Mouse (Mus musculus): ENCODE measurements around the gene Antxr1. TPM values are rescaled to one million over a fixed set of nuclear protein-coding genes. Genes with fewer than 3 reads are reported as not detected.

The Antxr1 gene
- 10 to 100 TPM in 1 of 26 experiments, 1 to 10 TPM in 12, under 1 TPM in 13; 0.30 to 13.8 (median 0.98) TPM for total RNA-seq (2018; cell fraction: chromatin; rRNA removed)
- total RNA-seq (2018; cell fraction: cytosol; rRNA removed) = 1 to 10 TPM in 10 of 26 experiments, under 1 TPM in 16; 0.19 to 2.7 (median 0.73) TPM
- 1 to 10 TPM in 15 of 26 experiments, under 1 TPM in 11; 0.12 to 4.7 (median 1.3) TPM for total RNA-seq (2018; cell fraction: nucleus; rRNA removed)
- 0.20 to 0.55 TPM (median 0.40 TPM) in 3 replicates for polyA plus RNA-seq (2018)

- Histone ChIP-seq H3K4me3 (ENCODE audit: inconsistent target) (0 out of 2 replicates have a peak within 1 kb of the TSS, but pooled peaks have one; percentile 3), H3K36me3 (ENCODE audit: inconsistent target) (no peaks in the 10 kb centered on the region), H3K79me2 (ENCODE audit: inconsistent target) (no peaks in the 10 kb centered on the region), H3K27ac (no peak within 1 kb of the TSS)
- WGBS (ENCODE audit: missing documents) = 2% methylated on average over 51 of the region's 54 CpGs
Measured at GRCm38 (mm10) chr6:87335091-87335934, at the start of gene Antxr1. TSS of gene Antxr1 (minus strand) at chr6:87335821.

- 56% methylated on average over 6 of the region's 6 CpGs for whole genome bisulfite sequencing (ENCODE audit: missing documents)
- no peaks in the 10 kb centered on the region for H3K36me3 ChIP-seq (ENCODE audit: inconsistent target)
- H3K79me2 ChIP-seq (ENCODE audit: inconsistent target) = no peaks in the 10 kb centered on the region
- H3K4me3 ChIP-seq (ENCODE audit: inconsistent target) = no peak overlapping the region
- H3K27ac ChIP-seq = no peak overlapping the region
Measured at GRCm38 (mm10) chr6:87384761-87385160, 49.1 kb upstream of the Antxr1 start.

- no peak overlapping the region for H3K27ac ChIP-seq
- H3K79me2 ChIP-seq (ENCODE audit: inconsistent target) = no peaks in the 10 kb centered on the region
- no peaks in the 10 kb centered on the region for H3K36me3 ChIP-seq (ENCODE audit: inconsistent target)
- H3K4me3 ChIP-seq (ENCODE audit: inconsistent target) = no peak overlapping the region
- 19% methylated on average over 23 of the region's 24 CpGs for WGBS (ENCODE audit: missing documents)
Measured at GRCm38 (mm10) chr6:87383926-87384691, 48.5 kb upstream of the Antxr1 start.

- Histone ChIP-seq H3K4me3 (ENCODE audit: inconsistent target) (no peak within 1 kb of the TSS), H3K27ac (no peak within 1 kb of the TSS), H3K79me2 (ENCODE audit: inconsistent target) (no peaks in the 10 kb centered on the region), H3K36me3 (ENCODE audit: inconsistent target) (no peaks in the 10 kb centered on the region)
- 92% methylated on average over 9 of the region's 9 CpGs for WGBS (ENCODE audit: missing documents)
Measured at GRCm38 (mm10) chr6:87373057-87373456, 37.4 kb upstream of the Antxr1 start, which contains the start of gene Gkn2. TSS of gene Gkn2 (plus strand) at chr6:87373357.

- no peaks in the 10 kb centered on the region for H3K79me2 ChIP-seq (ENCODE audit: inconsistent target)
- WGBS (ENCODE audit: missing documents) = 85% methylated on average over 5 of the region's 5 CpGs
- H3K36me3 ChIP-seq (ENCODE audit: inconsistent target) = no peaks in the 10 kb centered on the region
- no peak overlapping the region for H3K27ac ChIP-seq
- no peak overlapping the region for H3K4me3 ChIP-seq (ENCODE audit: inconsistent target)
Measured at GRCm38 (mm10) chr6:87369223-87369622, 33.6 kb upstream of the Antxr1 start.

GRCm38 (mm10) chr6:87354441-87354840 lies 18.8 kb upstream of the Antxr1 start:
- WGBS (ENCODE audit: missing documents) = 96% methylated on average over 5 of the region's 5 CpGs
- H3K27ac ChIP-seq = no peak overlapping the region
- H3K36me3 ChIP-seq (ENCODE audit: inconsistent target) = no peaks in the 10 kb centered on the region
- H3K79me2 ChIP-seq (ENCODE audit: inconsistent target) = no peaks in the 10 kb centered on the region
- no peak overlapping the region for H3K4me3 ChIP-seq (ENCODE audit: inconsistent target)

- 88% methylated on average over 8 of the region's 8 CpGs for WGBS (ENCODE audit: missing documents)
- no peaks in the 10 kb centered on the region for H3K36me3 ChIP-seq (ENCODE audit: inconsistent target)
- no peak within 1 kb of the TSS for H3K27ac ChIP-seq
- no peak within 1 kb of the TSS for H3K4me3 ChIP-seq (ENCODE audit: inconsistent target)
- H3K79me2 ChIP-seq (ENCODE audit: inconsistent target) = no peaks in the 10 kb centered on the region
Measured at GRCm38 (mm10) chr6:87350829-87351228, 15.2 kb upstream of the Antxr1 start, which contains the start of gene Gkn1. TSS of gene Gkn1 (minus strand) at chr6:87350942.

GRCm38 (mm10) chr6:87335935-87336295 lies 294 bp upstream of the Antxr1 start:
- no peak overlapping the region for H3K27ac ChIP-seq
- H3K4me3 ChIP-seq (ENCODE audit: inconsistent target) = no peak overlapping the region
- H3K36me3 ChIP-seq (ENCODE audit: inconsistent target) = no peaks in the 10 kb centered on the region
- WGBS (ENCODE audit: missing documents) = 31% methylated on average over 6 of the region's 6 CpGs
- no peaks in the 10 kb centered on the region for H3K79me2 ChIP-seq (ENCODE audit: inconsistent target)

GRCm38 (mm10) chr6:87334361-87335090 lies 1.1 kb downstream of the Antxr1 start:
- Histone ChIP-seq H3K4me3 (ENCODE audit: inconsistent target) (no peak overlapping the region), H3K36me3 (ENCODE audit: inconsistent target) (no peaks in the 10 kb centered on the region), H3K79me2 (ENCODE audit: inconsistent target) (no peaks in the 10 kb centered on the region), H3K27ac (no peak overlapping the region)
- WGBS (ENCODE audit: missing documents) = 47% methylated on average over 11 of the region's 11 CpGs

GRCm38 (mm10) chr6:87332380-87332779 lies 3.2 kb downstream of the Antxr1 start:
- H3K36me3 ChIP-seq (ENCODE audit: inconsistent target) = no peaks in the 10 kb centered on the region
- H3K79me2 ChIP-seq (ENCODE audit: inconsistent target) = no peaks in the 10 kb centered on the region
- WGBS (ENCODE audit: missing documents) = 100% methylated on average over 1 of the region's 2 CpGs
- H3K4me3 ChIP-seq (ENCODE audit: inconsistent target) = no peak overlapping the region
- H3K27ac ChIP-seq = no peak overlapping the region

GRCm38 (mm10) chr6:87328265-87329173 lies 7.1 kb downstream of the Antxr1 start:
- no peak overlapping the region for H3K27ac ChIP-seq
- 78% methylated on average over 22 of the region's 22 CpGs for WGBS (ENCODE audit: missing documents)

GRCm38 (mm10) chr6:87326932-87327331 lies 8.7 kb downstream of the Antxr1 start:
- no peaks in the 10 kb centered on the region for H3K36me3 ChIP-seq (ENCODE audit: inconsistent target)
- WGBS (ENCODE audit: missing documents) = 89% methylated on average over 2 of the region's 2 CpGs
- H3K27ac ChIP-seq = no peak overlapping the region
- no peak overlapping the region for H3K4me3 ChIP-seq (ENCODE audit: inconsistent target)
- H3K79me2 ChIP-seq (ENCODE audit: inconsistent target) = no peaks in the 10 kb centered on the region

More at GRCm38 (mm10) chr6:87328265-87329173, 7.1 kb downstream of the Antxr1 start:
- no peak overlapping the region for H3K4me3 ChIP-seq (ENCODE audit: inconsistent target)
- H3K79me2 ChIP-seq (ENCODE audit: inconsistent target) = no peaks in the 10 kb centered on the region
- no peaks in the 10 kb centered on the region for H3K36me3 ChIP-seq (ENCODE audit: inconsistent target)

- WGBS (ENCODE audit: missing documents) = 64% methylated on average over 2 of the region's 2 CpGs
- Histone ChIP-seq H3K79me2 (ENCODE audit: inconsistent target) (no peaks in the 10 kb centered on the region), H3K27ac (no peak overlapping the region), H3K36me3 (ENCODE audit: inconsistent target) (no peaks in the 10 kb centered on the region), H3K4me3 (ENCODE audit: inconsistent target) (no peak overlapping the region)
Measured at GRCm38 (mm10) chr6:87323381-87323780, 12.2 kb downstream of the Antxr1 start.
